Comparison of ENCODE assay signal across 10 mouse cellular contexts in genomic region chr10:123142395-123143050, GRCm38 (mm10).
"Had no signal": no experiment of that assay in that cellular context is flagged by ENCODE, and none has a peak within 500 bp of the region (broad histone marks: within the 10 kb centered on the region; RNA-seq: fewer than 3 reads in every experiment).

No protein-coding gene starts in this region.

- H3K27ac ChIP-seq: layer of hippocampus, adult 2 months; limb, embryonic 13.5 days; liver, embryonic 14.5 days; midbrain, embryonic 12.5 days had no signal

- H3K4me1 ChIP-seq: midbrain, embryonic 12.5 days had no signal

- H3K9me3 ChIP-seq: limb, embryonic 13.5 days; midbrain, embryonic 12.5 days had no signal

- H3K4me3 ChIP-seq: layer of hippocampus, adult 2 months; limb, embryonic 13.5 days; midbrain, embryonic 12.5 days had no signal

- H3K27me3 ChIP-seq: limb, embryonic 13.5 days; midbrain, embryonic 12.5 days had no signal

- DNase-seq: kidney, postnatal 10 days; kidney, postnatal 4 days; left cerebral cortex, postnatal 4 days; lung, adult 18-20 months; right cerebral cortex, postnatal 14 days; thymus, postnatal 36 days had no signal

- H3K9ac ChIP-seq: limb, embryonic 13.5 days; liver, embryonic 14.5 days; midbrain, embryonic 12.5 days had no signal

- H3K4me2 ChIP-seq: limb, embryonic 13.5 days; midbrain, embryonic 12.5 days had no signal
